Mouse (Mus musculus): ENCODE measurements around the gene Hap1. TPM values are rescaled to one million over a fixed set of nuclear protein-coding genes. Genes with fewer than 3 reads are reported as not detected.
"Not testable (repeated sequence)": the region's sequence is repeated elsewhere in the genome, so short reads cannot be mapped to it uniquely, and the experiment has no call there.

The Hap1 gene
- polyA plus RNA-seq, 1 experiment from 2014 or later: 3.0 TPM

DNA sequence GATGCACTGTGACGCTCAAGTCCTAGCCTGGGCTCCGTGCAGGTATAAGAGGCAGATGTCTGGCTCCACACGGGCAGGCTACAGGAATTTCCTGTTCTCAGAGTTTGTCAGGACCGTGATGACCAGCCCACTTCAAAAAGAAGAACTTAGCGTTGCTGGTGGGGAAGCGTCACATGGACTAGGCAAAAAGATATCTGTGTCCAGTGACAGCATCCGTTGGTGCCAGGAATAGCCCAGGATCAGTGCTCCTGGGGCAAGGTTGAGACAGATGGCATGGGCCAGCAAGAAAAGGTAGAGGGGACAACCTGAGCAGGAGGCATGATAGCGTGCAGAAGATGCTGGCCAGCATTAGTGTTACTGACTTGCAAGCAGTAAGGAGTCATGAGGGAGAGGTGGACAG is 13.9 kb upstream of the Hap1 start:
- WGBS (ENCODE audit: insufficient replicate concordance): 57% methylated on average over 8 of the region's 8 CpGs
- ATAC-seq (replicated peaks; ENCODE audit: insufficient number of reproducible peaks, low FRiP score, low TSS enrichment): no peak

DNA sequence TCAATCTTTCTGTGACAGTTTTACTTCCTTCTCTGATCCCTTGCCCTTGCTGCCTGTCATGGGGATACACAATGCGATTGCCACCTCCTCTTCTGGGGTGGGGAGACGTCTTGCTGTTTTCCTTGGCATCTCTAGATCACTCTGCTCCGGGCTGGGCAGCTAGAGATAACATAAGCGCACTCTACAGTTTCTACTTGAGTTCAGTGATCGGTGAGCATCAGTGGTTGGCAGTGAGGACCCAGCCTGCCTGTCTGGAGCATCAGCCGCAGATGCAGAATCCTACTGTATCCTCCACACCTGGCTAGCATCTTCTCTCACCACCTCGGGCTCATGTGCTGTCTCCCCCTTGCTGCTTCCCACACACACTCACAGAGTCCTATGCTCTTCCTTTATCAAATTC is 13.2 kb upstream of the Hap1 start:
- H3K27me3 ChIP-seq (ENCODE audit: control insufficient read depth, insufficient read depth, low read length): no peaks in the 10 kb centered on the region; the same call in 1 of the 2 replicates
- no peak overlapping the region for H3K4me2 ChIP-seq
- no peaks in the 10 kb centered on the region for H3K4me1 ChIP-seq (ENCODE audit: control insufficient read depth, insufficient read depth, low read length)
- no peak overlapping the region for H3K4me3 ChIP-seq (ENCODE audit: low read depth, low read length)
- H3K9ac ChIP-seq (ENCODE audit: low read depth, low read length): peak overlapping the region; percentile 30; the same call in 1 of the 2 replicates
- ATAC-seq (replicated peaks; ENCODE audit: insufficient number of reproducible peaks, low FRiP score, low TSS enrichment): no peak
- 60% methylated on average over 7 of the region's 7 CpGs for WGBS (ENCODE audit: insufficient replicate concordance)
- no peak overlapping the region for H3K27ac ChIP-seq (ENCODE audit: low read depth, low read length)
- no peaks in the 10 kb centered on the region for H3K9me3 ChIP-seq (replicated peaks; ENCODE audit: control insufficient read depth, low read length)
- H3K36me3 ChIP-seq (ENCODE audit: control insufficient read depth, insufficient read depth, low read length): peaks cover 16% of the 10 kb centered on the region

More for the DNA sequence above, 13.9 kb upstream of the Hap1 start:
- peaks cover 20% of the 10 kb centered on the region for H3K36me3 ChIP-seq (ENCODE audit: control insufficient read depth, insufficient read depth, low read length)
- H3K27ac ChIP-seq (ENCODE audit: low read depth, low read length): no peak overlapping the region
- H3K4me2 ChIP-seq: no peak overlapping the region
- H3K4me3 ChIP-seq (ENCODE audit: low read depth, low read length): no peak overlapping the region
- H3K9me3 ChIP-seq (replicated peaks; ENCODE audit: control insufficient read depth, low read length): no peaks in the 10 kb centered on the region
- H3K9ac ChIP-seq (ENCODE audit: low read depth, low read length): no peak overlapping the region
- H3K27me3 ChIP-seq (ENCODE audit: control insufficient read depth, insufficient read depth, low read length): no peaks in the 10 kb centered on the region
- H3K4me1 ChIP-seq (ENCODE audit: control insufficient read depth, insufficient read depth, low read length): no peaks in the 10 kb centered on the region

DNA sequence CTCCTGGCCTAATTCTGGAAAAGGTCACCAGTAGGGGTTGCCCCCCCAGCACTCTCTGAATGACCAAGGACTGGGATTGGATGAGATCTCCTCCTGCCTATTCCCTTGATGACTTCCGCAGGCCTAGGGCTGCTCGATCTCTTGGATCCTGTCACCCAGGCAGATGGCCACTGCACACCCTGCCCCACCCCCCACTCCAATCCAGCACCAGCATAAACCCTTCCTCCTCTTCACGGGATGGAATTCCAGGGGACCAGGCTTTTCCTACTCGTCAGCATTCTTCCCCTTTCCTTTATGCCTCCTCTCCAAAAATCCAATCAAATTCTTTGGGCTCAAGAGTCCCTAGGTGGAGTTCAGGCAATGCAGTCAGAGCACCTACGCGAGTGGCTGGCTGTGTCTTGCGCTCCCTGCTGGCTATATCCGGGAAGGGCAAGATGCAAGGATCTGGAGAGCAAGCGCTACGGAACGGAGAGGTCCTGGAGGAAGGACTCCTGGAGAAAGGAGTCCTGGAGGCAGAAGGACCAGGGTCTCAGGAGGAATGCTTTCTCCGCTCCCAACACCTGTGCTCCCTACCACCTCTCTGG is 7.1 kb upstream of the Hap1 start:
- peak; percentile 50; the same call in 1 of the 2 replicates for ATAC-seq (replicated peaks; ENCODE audit: insufficient number of reproducible peaks, low FRiP score, low TSS enrichment)

DNA sequence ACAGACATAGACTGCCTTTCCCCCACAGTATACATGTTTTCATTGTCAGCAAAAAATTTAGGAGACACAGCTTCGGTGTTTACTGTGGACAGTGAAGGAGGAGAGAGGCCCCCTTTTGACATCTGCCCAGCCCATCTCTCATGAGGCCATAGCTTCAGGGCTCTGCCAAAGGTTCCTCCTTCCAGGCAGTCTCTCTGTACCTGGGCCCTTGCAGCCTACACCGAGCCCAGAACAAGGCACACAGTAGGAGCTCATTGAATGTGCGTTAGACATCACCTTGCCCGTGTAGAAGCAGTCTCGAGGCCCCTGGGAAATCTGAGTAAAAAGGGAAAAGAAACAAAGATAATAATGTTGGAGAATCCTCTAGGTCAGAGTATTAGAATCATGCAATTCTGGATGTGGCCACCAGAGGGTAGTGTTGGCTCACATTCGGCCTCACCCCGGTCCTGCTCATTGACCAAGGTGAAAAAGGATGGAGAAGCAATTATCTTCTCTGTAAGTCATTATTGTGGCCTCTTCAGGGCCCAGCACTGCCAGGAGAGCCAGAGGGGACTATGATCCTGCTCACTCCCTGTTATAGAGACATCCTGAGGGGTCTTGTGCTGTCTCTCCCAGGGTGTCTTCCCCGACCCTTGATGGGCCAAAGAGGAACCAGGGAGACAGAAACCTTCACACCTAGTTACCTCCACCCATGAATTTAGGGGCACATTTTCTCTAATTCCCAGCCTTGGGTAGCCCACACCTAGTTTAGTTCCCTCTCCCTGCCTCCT is 6.5 kb upstream of the Hap1 start:
- WGBS (ENCODE audit: insufficient replicate concordance): 16% methylated on average over 8 of the region's 8 CpGs
- Histone ChIP-seq H3K9ac (ENCODE audit: low read depth, low read length) (no peak overlapping the region), H3K4me3 (ENCODE audit: low read depth, low read length) (no peak overlapping the region), H3K27ac (ENCODE audit: low read depth, low read length) (no peak overlapping the region), H3K4me1 (ENCODE audit: control insufficient read depth, insufficient read depth, low read length) (no peaks in the 10 kb centered on the region), H3K27me3 (ENCODE audit: control insufficient read depth, insufficient read depth, low read length) (peaks cover 22% of the 10 kb centered on the region), H3K9me3 (replicated peaks; ENCODE audit: control insufficient read depth, low read length) (no peaks in the 10 kb centered on the region), H3K36me3 (ENCODE audit: control insufficient read depth, insufficient read depth, low read length) (no peaks in the 10 kb centered on the region), H3K4me2 (no peak overlapping the region)
- ATAC-seq (replicated peaks; ENCODE audit: insufficient number of reproducible peaks, low FRiP score, low TSS enrichment): peak; percentile 32; the same call in 1 of the 2 replicates

More for the DNA sequence above, 7.1 kb upstream of the Hap1 start:
- Histone ChIP-seq H3K9me3 (replicated peaks; ENCODE audit: control insufficient read depth, low read length) (no peaks in the 10 kb centered on the region), H3K27me3 (ENCODE audit: control insufficient read depth, insufficient read depth, low read length) (peaks cover 18% of the 10 kb centered on the region), H3K4me3 (ENCODE audit: low read depth, low read length) (no peak overlapping the region), H3K9ac (ENCODE audit: low read depth, low read length) (no peak overlapping the region), H3K36me3 (ENCODE audit: control insufficient read depth, insufficient read depth, low read length) (no peaks in the 10 kb centered on the region), H3K4me1 (ENCODE audit: control insufficient read depth, insufficient read depth, low read length) (no peaks in the 10 kb centered on the region), H3K27ac (ENCODE audit: low read depth, low read length) (no peak overlapping the region), H3K4me2 (no peak overlapping the region)
- 17% methylated on average over 12 of the region's 12 CpGs for WGBS (ENCODE audit: insufficient replicate concordance)

DNA sequence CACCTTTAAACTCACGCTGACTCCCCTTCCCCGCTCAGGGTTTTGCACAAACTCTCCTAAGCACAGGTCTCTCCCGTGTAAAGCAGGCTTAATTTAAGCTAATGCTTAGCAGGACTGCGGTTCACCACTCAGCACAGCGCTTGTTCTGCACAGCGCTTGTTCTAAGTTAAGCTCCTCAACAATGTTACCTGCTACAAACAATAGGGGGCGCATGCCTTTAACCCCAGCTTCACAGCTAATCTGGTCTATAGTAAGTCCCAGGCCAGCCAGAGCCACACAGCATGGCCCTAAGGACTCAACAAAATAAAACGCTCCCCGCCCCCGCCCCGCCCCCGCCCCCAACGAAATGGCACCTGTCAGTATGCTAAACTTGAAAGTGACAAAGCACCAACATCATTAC is 5.1 kb upstream of the Hap1 start:
- no CpG with 5 or more reads among the region's 13 CpGs for WGBS (ENCODE audit: insufficient replicate concordance)
- H3K36me3 ChIP-seq (ENCODE audit: control insufficient read depth, insufficient read depth, low read length): not testable (repeated sequence)
- peaks cover 30% of the 10 kb centered on the region for H3K27me3 ChIP-seq (ENCODE audit: control insufficient read depth, insufficient read depth, low read length)

DNA sequence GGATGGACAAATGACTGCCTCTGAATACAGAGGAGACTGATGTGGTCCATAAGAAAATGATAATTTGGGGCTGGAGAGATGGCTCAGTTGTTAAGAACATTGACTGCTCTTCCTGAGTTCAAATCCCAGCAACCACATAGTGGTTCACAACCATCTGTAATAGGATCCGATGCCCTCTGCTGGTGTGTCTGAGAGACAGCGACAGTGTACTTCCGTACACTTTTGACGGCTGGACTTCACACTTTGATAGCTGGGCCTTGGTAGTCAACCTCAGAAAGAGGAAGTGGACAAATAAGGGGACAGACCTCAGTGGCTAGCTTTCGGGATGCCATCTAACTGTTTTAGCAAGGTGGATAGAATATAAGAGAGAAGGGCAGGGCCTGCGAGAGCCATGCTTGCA is 4.2 kb upstream of the Hap1 start:
- WGBS (ENCODE audit: insufficient replicate concordance): 76% methylated on average over 6 of the region's 6 CpGs
- H3K27ac ChIP-seq (ENCODE audit: low read depth, low read length): no peak overlapping the region
- H3K4me3 ChIP-seq (ENCODE audit: low read depth, low read length): no peak overlapping the region
- 0 out of 2 replicates have a peak, but pooled peaks cover 1% of the 10 kb centered on the region for H3K4me1 ChIP-seq (ENCODE audit: control insufficient read depth, insufficient read depth, low read length)
- no peak overlapping the region for H3K4me2 ChIP-seq
- H3K9me3 ChIP-seq (replicated peaks; ENCODE audit: control insufficient read depth, low read length): no peaks in the 10 kb centered on the region
- H3K27me3 ChIP-seq (ENCODE audit: control insufficient read depth, insufficient read depth, low read length): peaks cover 33% of the 10 kb centered on the region
- H3K9ac ChIP-seq (ENCODE audit: low read depth, low read length): no peak overlapping the region
- no peaks in the 10 kb centered on the region for H3K36me3 ChIP-seq (ENCODE audit: control insufficient read depth, insufficient read depth, low read length)
- no peak for ATAC-seq (replicated peaks; ENCODE audit: insufficient number of reproducible peaks, low FRiP score, low TSS enrichment)

More for the DNA sequence above, 5.1 kb upstream of the Hap1 start:
- not testable (repeated sequence) for H3K4me1 ChIP-seq (ENCODE audit: control insufficient read depth, insufficient read depth, low read length); H3K27ac ChIP-seq (ENCODE audit: low read depth, low read length); ATAC-seq (replicated peaks; ENCODE audit: insufficient number of reproducible peaks, low FRiP score, low TSS enrichment); H3K4me2 ChIP-seq; H3K4me3 ChIP-seq (ENCODE audit: low read depth, low read length); H3K9me3 ChIP-seq (replicated peaks; ENCODE audit: control insufficient read depth, low read length); H3K9ac ChIP-seq (ENCODE audit: low read depth, low read length)

DNA sequence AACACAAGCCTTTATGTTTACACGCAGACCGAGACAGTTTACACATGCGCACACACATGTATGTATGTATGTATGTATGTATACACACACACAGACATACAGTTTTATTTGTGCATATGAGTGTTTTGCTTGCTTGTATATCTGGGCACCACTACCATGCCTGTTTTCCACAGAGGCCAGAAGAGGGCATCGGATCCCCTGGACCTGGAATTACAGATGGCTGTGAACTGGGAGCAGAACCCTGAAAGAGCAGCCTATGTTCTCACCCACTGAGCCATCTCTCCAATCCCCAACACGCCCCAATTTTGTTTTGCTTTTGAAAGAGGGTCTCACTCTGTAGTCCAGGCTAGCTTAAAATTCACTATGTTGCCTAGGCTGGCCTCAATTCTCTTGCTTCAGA is 1.5 kb upstream of the Hap1 start:
- Histone ChIP-seq H3K27me3 (ENCODE audit: control insufficient read depth, insufficient read depth, low read length) (peaks cover 59% of the 10 kb centered on the region), H3K4me1 (ENCODE audit: control insufficient read depth, insufficient read depth, low read length) (peaks cover 6% of the 10 kb centered on the region; the same call in 1 of the 2 replicates), H3K27ac (ENCODE audit: low read depth, low read length) (no peak overlapping the region), H3K4me3 (ENCODE audit: low read depth, low read length) (no peak overlapping the region), H3K36me3 (ENCODE audit: control insufficient read depth, insufficient read depth, low read length) (no peaks in the 10 kb centered on the region), H3K4me2 (no peak overlapping the region), H3K9ac (ENCODE audit: low read depth, low read length) (no peak overlapping the region), H3K9me3 (replicated peaks; ENCODE audit: control insufficient read depth, low read length) (no peaks in the 10 kb centered on the region)
- no peak for ATAC-seq (replicated peaks; ENCODE audit: insufficient number of reproducible peaks, low FRiP score, low TSS enrichment)
- WGBS (ENCODE audit: insufficient replicate concordance): 49% methylated on average over 5 of the region's 5 CpGs

DNA sequence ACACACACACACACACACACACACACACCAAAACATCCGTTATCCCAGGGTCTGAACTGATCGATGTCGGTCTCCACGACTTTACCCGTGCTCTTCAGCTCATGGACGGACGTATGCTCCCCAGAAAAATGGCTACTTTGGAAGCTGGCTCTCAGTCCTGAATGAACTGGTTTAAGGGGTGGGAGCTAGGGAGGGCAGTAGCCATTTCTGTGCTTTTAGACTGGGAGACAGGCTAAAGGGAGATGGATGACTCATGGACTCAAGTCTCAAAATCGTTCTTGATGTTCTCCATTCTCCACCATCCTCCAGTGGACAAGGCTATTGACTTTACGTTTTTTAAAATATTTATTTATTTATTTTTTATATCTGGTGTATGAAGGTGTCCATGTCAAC is 887 bp upstream of the Hap1 start:
- no peaks in the 10 kb centered on the region for H3K36me3 ChIP-seq (ENCODE audit: control insufficient read depth, insufficient read depth, low read length)
- H3K4me1 ChIP-seq (ENCODE audit: control insufficient read depth, insufficient read depth, low read length): peaks cover 12% of the 10 kb centered on the region
- 21% methylated on average over 9 of the region's 9 CpGs for WGBS (ENCODE audit: insufficient replicate concordance)
- no peaks in the 10 kb centered on the region for H3K9me3 ChIP-seq (replicated peaks; ENCODE audit: control insufficient read depth, low read length)
- peak overlapping the region; percentile 100 for H3K4me2 ChIP-seq
- ATAC-seq (replicated peaks; ENCODE audit: insufficient number of reproducible peaks, low FRiP score, low TSS enrichment): no peak
- H3K27ac ChIP-seq (ENCODE audit: low read depth, low read length): no peak overlapping the region
- peaks cover 59% of the 10 kb centered on the region for H3K27me3 ChIP-seq (ENCODE audit: control insufficient read depth, insufficient read depth, low read length)
- H3K4me3 ChIP-seq (ENCODE audit: low read depth, low read length): peak overlapping the region; percentile 70
- peak overlapping the region; percentile 76; the same call in 1 of the 2 replicates for H3K9ac ChIP-seq (ENCODE audit: low read depth, low read length)
